Mouse (Mus musculus) urinary bladder, postnatal 10 days (tissue): ENCODE results near the gene Cacna2d2.

Experiments
- DNase-seq: peaks from one replicate; pipeline ENCODE4 v3.0.0; 2022; ENCODE audit warnings: low spot score

Gene Cacna2d2

GRCm38 (mm10) chr9:107399491-107399971 lies at the start of gene Cacna2d2:
Gene Cacna2d2, plus strand, starts transcription at chr9:107399612.
- DNase-seq: no peak

DNA sequence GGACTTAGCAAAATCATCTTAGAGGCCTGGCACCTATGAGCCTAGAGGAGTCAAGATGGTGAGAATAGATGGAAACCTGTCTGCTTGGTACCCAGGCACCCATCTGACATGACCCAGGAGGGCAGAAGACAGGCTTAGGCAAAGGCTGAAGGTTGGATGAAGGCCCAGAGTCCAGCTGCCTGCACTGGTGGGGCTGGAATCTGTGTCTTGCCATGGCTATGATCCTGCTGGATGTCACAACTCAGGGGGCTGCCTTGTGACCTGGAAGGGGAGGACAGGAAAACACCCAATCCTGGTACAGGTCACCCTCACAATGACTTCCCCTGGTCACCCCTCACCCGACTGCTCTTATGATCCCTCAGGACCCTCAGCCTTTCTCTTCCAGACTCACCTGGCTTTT lies 44.6 kb upstream of the Cacna2d2 start:
- DNase-seq: no peak

GRCm38 (mm10) chr9:107355870-107356765 lies 43.3 kb upstream of the Cacna2d2 start:
- DNase-seq: no peak

GRCm38 (mm10) chr9:107357651-107358050 lies 41.8 kb upstream of the Cacna2d2 start:
- peak; percentile 46 for DNase-seq

DNA sequence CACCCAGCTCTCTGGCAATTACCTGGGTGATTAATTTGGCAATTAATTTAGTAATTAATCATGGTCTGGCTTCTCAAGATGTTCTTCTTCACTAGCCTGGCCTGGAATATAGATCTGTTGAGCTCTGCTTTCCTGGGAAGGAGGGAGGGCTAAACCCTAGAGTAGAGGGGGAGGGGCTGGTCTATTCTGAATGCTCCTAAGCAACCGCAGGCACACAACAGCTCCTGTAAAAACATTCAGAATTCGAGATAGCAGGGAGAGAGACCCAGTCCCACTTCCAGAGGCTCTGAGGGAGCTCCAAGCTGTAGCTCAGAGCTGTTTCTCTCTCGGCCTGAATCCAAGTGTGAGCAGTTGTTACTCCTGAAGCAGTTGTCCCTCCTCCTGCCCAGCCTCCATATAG lies 38.4 kb upstream of the Cacna2d2 start:
- DNase-seq: no peak

GRCm38 (mm10) chr9:107366644-107367043 lies 32.8 kb upstream of the Cacna2d2 start:
- DNase-seq: no peak

DNA sequence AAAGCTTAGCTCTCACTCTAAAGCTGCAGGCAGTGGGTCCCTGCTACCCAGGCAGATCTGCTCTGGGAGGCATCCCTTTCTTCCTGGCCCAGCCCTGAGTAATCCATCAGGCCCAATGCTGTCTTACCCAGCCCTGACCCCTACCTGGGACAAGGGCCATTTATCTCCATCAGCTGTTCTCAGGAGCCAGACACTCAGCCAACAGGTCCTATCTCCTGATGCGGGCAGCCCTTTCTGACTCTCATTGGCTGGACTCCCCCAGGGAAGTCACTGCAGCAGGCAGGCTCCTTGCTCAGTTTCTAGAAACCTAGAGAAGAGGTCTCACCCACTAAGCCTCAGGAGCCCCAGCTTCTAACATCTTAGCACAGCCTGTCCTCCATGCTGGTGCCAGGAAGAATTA lies 31.1 kb upstream of the Cacna2d2 start:
- DNase-seq: no peak

DNA sequence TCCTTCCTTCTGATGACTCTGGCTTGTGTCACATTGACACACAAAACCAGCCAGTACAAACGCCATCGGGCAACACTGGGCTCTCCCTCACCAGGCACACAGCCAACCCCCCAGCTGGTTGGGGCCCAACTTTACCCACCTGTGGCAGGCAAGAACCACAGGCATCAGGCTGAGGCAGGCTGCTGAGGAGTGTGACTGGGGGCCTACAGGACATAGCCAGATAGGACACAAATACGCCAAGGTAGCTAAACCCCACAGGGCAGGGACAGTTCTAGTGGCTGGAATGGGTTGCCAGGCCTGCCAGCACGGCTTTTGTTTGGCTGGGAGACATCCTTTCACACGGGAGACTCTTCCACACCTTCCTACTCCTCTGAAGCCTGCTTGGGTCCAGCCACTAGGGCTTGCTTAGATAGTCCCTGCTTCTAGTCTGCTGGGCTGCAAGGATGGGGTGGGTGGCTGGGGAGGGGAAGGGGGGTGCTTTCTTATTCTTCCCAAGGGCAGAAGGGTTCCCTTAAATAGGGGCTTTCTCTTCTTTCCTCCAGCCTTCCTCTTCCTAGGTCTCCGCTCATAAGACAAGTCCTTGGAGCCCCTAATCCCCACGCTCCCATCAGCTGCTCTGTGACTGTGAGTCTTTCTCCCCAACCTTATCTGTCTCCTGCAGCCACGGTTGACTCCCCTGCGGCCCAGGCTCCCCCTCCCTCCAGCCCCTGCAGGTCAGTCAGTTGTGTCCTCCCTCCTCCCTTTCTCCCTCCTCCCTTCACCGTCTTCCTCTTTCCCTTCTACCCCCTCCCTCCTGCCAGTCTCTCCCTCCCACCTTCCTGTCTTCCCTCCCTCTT lies 29.9 kb upstream of the Cacna2d2 start:
- no peak for DNase-seq

DNA sequence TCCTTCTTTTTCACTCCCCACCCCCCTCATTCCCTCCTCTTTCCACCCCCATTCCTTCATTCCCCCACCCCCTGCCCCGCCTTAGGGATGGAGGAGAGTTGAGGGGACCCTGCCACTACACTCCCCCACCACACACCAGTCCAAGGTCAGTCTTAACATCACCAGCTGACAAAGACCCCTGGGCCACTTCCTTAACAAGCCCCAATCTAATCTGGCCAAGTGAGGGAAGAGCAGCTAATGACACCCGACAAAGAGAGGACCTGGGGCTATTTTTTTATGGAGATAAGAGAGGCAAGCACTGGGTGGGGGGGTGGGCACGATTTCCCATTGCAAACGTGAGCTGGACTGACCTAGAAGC lies 29.3 kb upstream of the Cacna2d2 start:
- DNase-seq: no peak

DNA sequence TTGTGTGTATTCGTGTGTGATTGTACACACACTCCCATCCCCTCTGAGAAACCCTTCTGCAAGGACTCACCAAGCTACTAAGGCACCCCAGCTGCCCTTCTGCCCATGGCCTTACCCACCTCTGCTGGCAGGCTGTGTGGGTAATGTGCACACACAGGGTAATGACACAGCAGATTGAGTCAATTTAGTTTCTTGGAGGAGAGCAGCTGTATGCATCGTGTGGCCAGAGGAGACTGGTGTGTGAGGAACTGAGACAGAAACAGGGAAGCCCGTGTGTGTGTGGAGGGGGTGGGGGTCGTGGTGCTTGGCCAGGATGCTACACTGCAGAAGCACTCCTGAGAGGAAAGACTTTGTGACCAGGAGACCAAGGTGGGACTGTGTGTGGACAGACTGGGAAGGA lies 27.0 kb upstream of the Cacna2d2 start:
- no peak for DNase-seq

GRCm38 (mm10) chr9:107374623-107375022 lies 24.8 kb upstream of the Cacna2d2 start:
- DNase-seq: no peak

- no peak for DNase-seq
Measured at GRCm38 (mm10) chr9:107375451-107375850, 24.0 kb upstream of the Cacna2d2 start.

- DNase-seq: no peak
Measured at GRCm38 (mm10) chr9:107377961-107378512, 21.4 kb upstream of the Cacna2d2 start.

DNA sequence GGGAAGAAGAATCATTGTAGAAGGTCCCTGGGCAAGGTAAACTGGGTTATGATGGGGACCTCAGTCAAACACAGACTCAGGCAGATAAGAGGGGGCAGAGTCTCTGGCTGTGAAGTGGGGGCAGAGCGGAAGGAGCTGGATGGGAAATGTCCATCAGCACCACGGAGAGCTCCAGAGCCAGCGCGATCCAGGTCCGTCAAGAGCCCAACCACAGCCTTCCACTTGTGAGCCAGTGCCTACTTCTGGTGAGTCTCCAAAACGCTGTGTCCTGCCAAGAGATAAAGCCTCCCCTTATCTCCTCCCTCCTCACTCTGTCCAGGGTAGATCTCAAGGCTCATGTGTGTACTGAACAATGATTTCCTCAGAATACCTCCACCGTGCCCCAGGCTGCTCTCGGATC lies 17.7 kb upstream of the Cacna2d2 start:
- DNase-seq: no peak

DNA sequence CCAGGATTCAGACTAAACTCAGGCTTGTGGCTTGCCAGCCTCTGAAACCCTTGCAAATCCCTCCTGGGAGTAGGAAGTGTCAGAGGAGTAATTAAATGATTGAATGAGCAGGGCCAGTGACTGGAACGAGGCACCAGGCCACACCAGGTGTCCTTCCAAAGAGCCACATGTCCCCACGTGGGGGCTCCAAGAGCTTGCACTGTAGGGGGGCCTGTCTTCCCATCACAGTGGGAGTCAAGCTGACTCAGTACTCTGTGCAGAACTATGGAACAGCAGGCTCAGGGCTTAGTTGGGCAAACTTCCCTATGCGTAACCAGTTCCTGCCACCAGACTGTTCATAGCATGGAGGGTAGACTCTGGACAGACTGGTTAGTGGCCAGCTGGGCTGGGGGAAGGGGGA lies 15.0 kb upstream of the Cacna2d2 start:
- no peak for DNase-seq

DNA sequence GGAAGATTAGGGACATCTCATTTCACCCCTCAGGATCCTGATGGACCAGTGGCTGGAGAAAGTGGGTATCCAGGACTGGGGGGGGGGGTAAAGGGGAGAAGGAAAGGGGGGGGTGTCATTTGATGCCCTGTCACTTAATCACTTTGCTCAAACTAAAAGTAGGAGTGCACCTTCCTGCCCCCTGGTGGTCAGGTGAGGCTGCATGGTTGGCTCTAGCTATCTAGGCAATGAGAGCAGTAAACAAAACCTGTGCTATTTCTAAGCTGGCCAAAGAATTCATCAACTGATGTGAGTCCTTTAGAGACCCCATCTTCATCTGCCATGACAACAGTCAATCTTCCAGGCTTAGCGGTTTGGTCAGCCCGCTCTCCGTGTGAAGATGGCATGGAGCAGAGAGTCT lies 12.7 kb upstream of the Cacna2d2 start:
- DNase-seq: no peak

DNA sequence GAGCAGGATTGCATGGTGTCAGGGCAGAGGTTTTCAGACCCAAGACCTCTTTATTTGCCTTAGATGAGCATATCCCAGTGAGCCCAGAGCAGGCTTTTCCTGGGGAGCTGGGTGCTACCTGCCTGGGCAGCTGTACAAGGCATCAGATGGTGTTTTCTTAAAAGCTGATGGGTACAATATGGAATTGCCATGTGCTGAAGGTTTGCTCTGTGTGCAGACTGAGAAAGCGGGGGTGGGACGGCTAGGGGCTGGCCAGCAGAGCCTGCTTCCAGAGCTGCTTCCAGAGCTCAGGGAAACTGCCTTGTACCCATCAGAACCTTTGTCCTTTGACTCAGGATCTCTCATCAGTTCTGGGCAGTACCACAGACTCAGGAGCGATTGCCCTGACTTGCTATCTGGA lies 11.7 kb upstream of the Cacna2d2 start:
- DNase-seq: no peak

- no peak for DNase-seq
Measured at GRCm38 (mm10) chr9:107388263-107388662, 11.1 kb upstream of the Cacna2d2 start.

DNA sequence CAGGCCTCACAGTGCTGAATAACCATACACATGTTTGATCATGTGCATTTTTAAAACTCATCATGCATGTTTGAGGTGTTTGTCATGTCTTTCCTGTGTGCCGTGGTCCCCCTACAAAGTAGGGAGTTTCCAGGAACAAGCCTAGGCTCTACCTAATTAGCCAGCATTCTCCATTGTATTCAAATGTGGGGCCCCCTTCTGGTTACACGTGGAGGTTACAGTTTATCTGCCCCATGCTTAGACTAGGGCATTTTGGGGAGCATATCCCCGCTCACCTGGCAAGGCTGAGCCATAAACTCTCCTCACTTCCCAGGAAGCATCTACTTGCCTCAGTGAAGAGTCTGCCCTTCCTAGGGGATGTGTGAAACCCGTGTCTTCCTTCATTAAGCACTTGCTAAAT lies 3.0 kb upstream of the Cacna2d2 start:
- DNase-seq: no peak

DNA sequence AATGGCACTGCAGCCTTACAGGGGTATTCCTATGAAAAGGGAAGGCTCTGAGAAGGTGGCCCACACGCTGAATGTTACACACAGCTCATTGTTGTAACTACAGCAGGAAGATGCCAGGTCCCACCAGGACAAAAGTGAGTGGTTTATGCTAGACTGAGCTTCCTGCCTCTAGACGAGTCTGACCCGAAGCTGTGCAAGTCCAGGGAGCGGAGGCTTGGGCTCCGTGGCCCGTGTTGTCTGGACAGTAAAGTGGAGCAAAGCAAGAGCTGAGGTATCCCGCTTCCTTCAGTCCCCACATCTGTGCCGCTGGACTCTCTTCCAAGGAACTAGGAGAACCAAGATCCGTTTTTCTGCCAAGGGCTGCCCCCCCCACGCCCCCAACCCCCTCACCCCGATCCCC lies 444 bp upstream of the Cacna2d2 start:
- DNase-seq: no peak

- DNase-seq: no peak
Measured at GRCm38 (mm10) chr9:107400060-107400511, 674 bp downstream of the Cacna2d2 start.

DNA sequence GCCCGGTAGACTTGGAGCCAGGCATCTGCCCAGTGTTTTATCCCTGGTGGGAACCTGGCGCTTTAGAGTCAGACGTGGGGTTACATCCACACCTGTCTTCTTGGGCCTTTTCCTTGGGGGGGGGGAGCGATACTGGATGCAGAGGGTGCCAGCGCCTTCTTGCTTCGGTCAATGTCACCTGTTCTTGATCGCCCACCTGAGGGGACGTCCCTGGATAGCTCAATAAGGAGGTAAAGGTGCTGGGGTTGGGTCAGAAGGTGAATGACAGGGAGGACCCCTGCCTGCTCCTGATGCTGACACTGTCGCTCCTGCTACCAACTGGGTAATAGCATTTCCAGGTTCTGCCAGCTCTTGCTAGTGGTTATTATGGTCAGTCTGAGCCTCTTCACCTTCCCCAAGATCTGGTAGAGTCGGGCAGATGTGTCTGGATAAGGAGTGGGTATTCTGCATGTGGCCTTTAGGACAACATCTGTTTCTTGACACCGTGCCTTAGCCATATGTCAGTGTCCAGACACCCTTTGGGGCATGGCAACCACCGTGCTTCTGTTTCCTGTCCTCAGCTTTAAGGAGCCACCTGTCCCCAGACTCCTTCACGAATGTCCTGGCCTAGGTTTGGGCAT lies 1.4 kb downstream of the Cacna2d2 start:
- DNase-seq: no peak
